Mouse (Mus musculus) midbrain, embryonic 13.5 days (tissue): ENCODE data around the gene Gfpt1. TPM values are rescaled to one million over a fixed set of nuclear protein-coding genes. Genes with fewer than 3 reads are reported as not detected.
A peak's percentile ranks its signal among the peaks of the same experiment; 100 is the strongest.

ENCODE experiments used
- ATAC-seq: fragments of 200-750 bp; cut with Nextera tagmentation; 2 replicates; pipeline ENCODE4 v1.8.0; 2017; ENCODE audit warnings: mild to moderate bottlenecking, moderate TSS enrichment, moderate library complexity
- H3K27ac ChIP-seq: fragments of 300-500 bp; sonication (generic); 2 replicates; pipeline ENCODE4 v1.5.1; 2015; ENCODE audit warnings: inconsistent platforms, mild to moderate bottlenecking, moderate library complexity
- H3K27me3 ChIP-seq: fragments of 300-500 bp; sonication (generic); 2 replicates; pipeline ENCODE4 v1.6.1; 2015; ENCODE audit warnings: mild to moderate bottlenecking, inconsistent platforms
- H3K36me3 ChIP-seq: fragments of 300-500 bp; sonication (generic); 2 replicates; pipeline ENCODE4 v1.6.1; 2015; ENCODE audit warnings: mild to moderate bottlenecking, inconsistent platforms
- H3K4me1 ChIP-seq: fragments of 300-500 bp; sonication (generic); replicated peaks from 2 replicates; pipeline ENCODE4 v1.6.1; 2015; ENCODE audit warnings: inconsistent platforms
- H3K4me2 ChIP-seq: fragments of 300-500 bp; sonication (generic); replicated peaks from 2 replicates; pipeline ENCODE4 v1.6.1; 2015; ENCODE audit warnings: moderate library complexity, mild to moderate bottlenecking, inconsistent platforms
- H3K4me3 ChIP-seq: fragments of 300-500 bp; sonication (generic); replicated peaks from 2 replicates; pipeline ENCODE4 v1.5.1; 2015; ENCODE audit warnings: mild to moderate bottlenecking, inconsistent platforms
- H3K9ac ChIP-seq: fragments of 300-500 bp; sonication (generic); replicated peaks from 2 replicates; pipeline ENCODE4 v1.6.1; 2015; ENCODE audit warnings: mild to moderate bottlenecking, inconsistent platforms
- H3K9me3 ChIP-seq: fragments of 300-500 bp; sonication (generic); 2 replicates; pipeline ENCODE4 v1.6.1; 2016; ENCODE audit warnings: mild to moderate bottlenecking, inconsistent platforms
- WGBS: fragments of 180-500 bp; shearing (Covaris S2); methylation state at CpG from one replicate; pipeline ENCODE4 v1.1.7; 2015; 5-methylcytosine and 5-hydroxymethylcytosine counted together
- polyA plus RNA-seq: library from polyadenylated mRNA; unstranded; fragments of >200 nt; fragmentation: Nextera tagmentation; extraction: Ambion mirVana; gene quantifications from 2 replicates; pipeline ENCODE4 v1.2.1, GENCODE M21; 2015

Gfpt1 gene
- polyA plus RNA-seq: 20.1 and 20.5 TPM in 2 replicates

- H3K27me3 ChIP-seq: no peaks in the 10 kb centered on the region
- under 1% methylated on average over 68 of the region's 68 CpGs for WGBS
- H3K9me3 ChIP-seq: no peaks in the 10 kb centered on the region
- peak within 1 kb of the TSS; percentile 94 for H3K9ac ChIP-seq
- H3K36me3 ChIP-seq: no peaks in the 10 kb centered on the region
- H3K4me1 ChIP-seq: peaks cover 17% of the 10 kb centered on the region
- H3K27ac ChIP-seq: peak within 1 kb of the TSS; percentile 96
- H3K4me3 ChIP-seq: peak within 1 kb of the TSS; percentile 92
- peak within 1 kb of the TSS; percentile 67 for H3K4me2 ChIP-seq
- peak; percentile 98 for ATAC-seq
These were observed at the start of gene Gfpt1 for GRCm38 (mm10) chr6:87042337-87043130. Gene Gfpt1 (plus strand): TSS chr6:87042846.

GRCm38 (mm10) chr6:86994254-86994653 lies 48.4 kb upstream of the Gfpt1 start:
- Histone ChIP-seq H3K4me1 (no peaks in the 10 kb centered on the region), H3K9ac (no peak overlapping the region), H3K36me3 (peaks cover 37% of the 10 kb centered on the region), H3K27me3 (no peaks in the 10 kb centered on the region), H3K4me3 (no peak overlapping the region), H3K27ac (no peak overlapping the region), H3K9me3 (no peaks in the 10 kb centered on the region), H3K4me2 (no peak overlapping the region)
- WGBS: 95% methylated on average over 4 of the region's 4 CpGs
- ATAC-seq: no peak

- H3K4me1 ChIP-seq: no peaks in the 10 kb centered on the region
- no peak overlapping the region for H3K4me2 ChIP-seq
- H3K27ac ChIP-seq: no peak overlapping the region
- no peaks in the 10 kb centered on the region for H3K9me3 ChIP-seq
- 88% methylated on average over 5 of the region's 5 CpGs for WGBS
- H3K27me3 ChIP-seq: no peaks in the 10 kb centered on the region
- H3K36me3 ChIP-seq: peaks cover 39% of the 10 kb centered on the region
- no peak for ATAC-seq
- H3K9ac ChIP-seq: no peak overlapping the region
- no peak overlapping the region for H3K4me3 ChIP-seq
These were observed 45.9 kb upstream of the Gfpt1 start for GRCm38 (mm10) chr6:86996629-86997307.

- H3K36me3 ChIP-seq: peaks cover 39% of the 10 kb centered on the region
- H3K4me3 ChIP-seq: no peak overlapping the region
- no peak overlapping the region for H3K9ac ChIP-seq
- H3K4me1 ChIP-seq: no peaks in the 10 kb centered on the region
- no peaks in the 10 kb centered on the region for H3K9me3 ChIP-seq
- no peaks in the 10 kb centered on the region for H3K27me3 ChIP-seq
- 95% methylated on average over 6 of the region's 6 CpGs for WGBS
- no peak overlapping the region for H3K27ac ChIP-seq
- no peak overlapping the region for H3K4me2 ChIP-seq
- no peak for ATAC-seq
These were observed 45.3 kb upstream of the Gfpt1 start for GRCm38 (mm10) chr6:86997360-86997759.

GRCm38 (mm10) chr6:87001995-87002394 lies 40.7 kb upstream of the Gfpt1 start:
- peaks cover 21% of the 10 kb centered on the region for H3K36me3 ChIP-seq
- no peak for ATAC-seq
- H3K27me3 ChIP-seq: no peaks in the 10 kb centered on the region
- no peak overlapping the region for H3K9ac ChIP-seq
- no peaks in the 10 kb centered on the region for H3K4me1 ChIP-seq
- no peaks in the 10 kb centered on the region for H3K9me3 ChIP-seq
- H3K4me2 ChIP-seq: no peak overlapping the region
- 92% methylated on average over 6 of the region's 6 CpGs for WGBS
- H3K4me3 ChIP-seq: no peak overlapping the region
- H3K27ac ChIP-seq: no peak overlapping the region

GRCm38 (mm10) chr6:87002521-87003055 lies 40.1 kb upstream of the Gfpt1 start:
- Histone ChIP-seq H3K9ac (no peak overlapping the region), H3K36me3 (peaks cover 15% of the 10 kb centered on the region), H3K27ac (no peak overlapping the region), H3K9me3 (no peaks in the 10 kb centered on the region), H3K27me3 (no peaks in the 10 kb centered on the region), H3K4me2 (no peak overlapping the region), H3K4me1 (no peaks in the 10 kb centered on the region), H3K4me3 (no peak overlapping the region)
- ATAC-seq: peak; percentile 69; the same call in 1 of the 2 replicates
- WGBS: 53% methylated on average over 8 of the region's 8 CpGs

GRCm38 (mm10) chr6:87004099-87004498 lies 38.5 kb upstream of the Gfpt1 start:
- Histone ChIP-seq H3K27me3 (no peaks in the 10 kb centered on the region), H3K4me1 (peaks cover under 1% of the 10 kb centered on the region; the same call in 1 of the 2 replicates), H3K4me2 (no peak overlapping the region), H3K27ac (no peak overlapping the region), H3K36me3 (0 out of 2 replicates have a peak, but pooled peaks cover 6% of the 10 kb centered on the region), H3K9me3 (no peaks in the 10 kb centered on the region), H3K9ac (no peak overlapping the region), H3K4me3 (no peak overlapping the region)
- ATAC-seq: no peak
- WGBS: 75% methylated on average over 2 of the region's 2 CpGs

GRCm38 (mm10) chr6:87005577-87005976 lies 37.1 kb upstream of the Gfpt1 start:
- no peaks in the 10 kb centered on the region for H3K9me3 ChIP-seq
- no peak overlapping the region for H3K9ac ChIP-seq
- ATAC-seq: no peak
- H3K4me3 ChIP-seq: no peak overlapping the region
- no peak overlapping the region for H3K4me2 ChIP-seq
- H3K27me3 ChIP-seq: no peaks in the 10 kb centered on the region
- H3K27ac ChIP-seq: no peak overlapping the region
- peaks cover 9% of the 10 kb centered on the region for H3K4me1 ChIP-seq
- no peaks in the 10 kb centered on the region for H3K36me3 ChIP-seq

GRCm38 (mm10) chr6:87008887-87009286 lies 33.8 kb upstream of the Gfpt1 start, which contains the start of gene Nfu1:
Gene Nfu1 (plus strand): TSS chr6:87009236.
- 76% methylated on average over 6 of the region's 6 CpGs for WGBS
- Histone ChIP-seq H3K4me2 (peak within 1 kb of the TSS; percentile 69), H3K4me1 (peaks cover 14% of the 10 kb centered on the region)

GRCm38 (mm10) chr6:87009692-87010328 lies 32.8 kb upstream of the Gfpt1 start:
- Histone ChIP-seq H3K4me1 (peaks cover 14% of the 10 kb centered on the region), H3K27me3 (no peaks in the 10 kb centered on the region), H3K4me3 (peak overlapping the region; percentile 88), H3K9ac (peak overlapping the region; percentile 95), H3K27ac (peak overlapping the region; percentile 86), H3K36me3 (peaks cover 17% of the 10 kb centered on the region), H3K9me3 (no peaks in the 10 kb centered on the region), H3K4me2 (peak overlapping the region; percentile 69)
- peak; percentile 98 for ATAC-seq
- under 1% methylated on average over 36 of the region's 36 CpGs for WGBS

More at GRCm38 (mm10) chr6:87008887-87009286, 33.8 kb upstream of the Gfpt1 start, which contains the start of gene Nfu1:
- Histone ChIP-seq H3K27ac (peak within 1 kb of the TSS; percentile 86), H3K4me3 (peak within 1 kb of the TSS; percentile 88), H3K36me3 (peaks cover 12% of the 10 kb centered on the region), H3K27me3 (no peaks in the 10 kb centered on the region), H3K9me3 (no peaks in the 10 kb centered on the region), H3K9ac (peak within 1 kb of the TSS; percentile 95)
- no peak for ATAC-seq

- H3K4me3 ChIP-seq: no peak overlapping the region
- no peak overlapping the region for H3K9ac ChIP-seq
- peaks cover 64% of the 10 kb centered on the region for H3K36me3 ChIP-seq
- H3K4me1 ChIP-seq: no peaks in the 10 kb centered on the region
- WGBS: 69% methylated on average over 4 of the region's 4 CpGs
- no peak overlapping the region for H3K4me2 ChIP-seq
- no peak overlapping the region for H3K27ac ChIP-seq
- no peaks in the 10 kb centered on the region for H3K27me3 ChIP-seq
- H3K9me3 ChIP-seq: no peaks in the 10 kb centered on the region
- ATAC-seq: no peak
These were observed 25.7 kb upstream of the Gfpt1 start for GRCm38 (mm10) chr6:87016916-87017315.
